Mouse (Mus musculus) gastrocnemius, adult 8-10 months (tissue): ENCODE data around the gene Sept9. TPM values are rescaled to one million over a fixed set of nuclear protein-coding genes. Genes with fewer than 3 reads are reported as not detected.

Experiments
- DNase-seq, 2 experiments: peaks; one replicate each; pipeline ENCODE4 v3.0.0; 2022; ENCODE audit warnings: low spot score in 2 of 2
- total RNA-seq, 4 experiments: library from RNA; stranded (reverse); gene quantifications; 2 replicates each; pipeline ENCODE4 v1.2.4; 2022

Gene Sept9
- total RNA-seq, 4 experiments from 2014 or later: 5.7 to 16.2 (median 12.4) TPM

DNA sequence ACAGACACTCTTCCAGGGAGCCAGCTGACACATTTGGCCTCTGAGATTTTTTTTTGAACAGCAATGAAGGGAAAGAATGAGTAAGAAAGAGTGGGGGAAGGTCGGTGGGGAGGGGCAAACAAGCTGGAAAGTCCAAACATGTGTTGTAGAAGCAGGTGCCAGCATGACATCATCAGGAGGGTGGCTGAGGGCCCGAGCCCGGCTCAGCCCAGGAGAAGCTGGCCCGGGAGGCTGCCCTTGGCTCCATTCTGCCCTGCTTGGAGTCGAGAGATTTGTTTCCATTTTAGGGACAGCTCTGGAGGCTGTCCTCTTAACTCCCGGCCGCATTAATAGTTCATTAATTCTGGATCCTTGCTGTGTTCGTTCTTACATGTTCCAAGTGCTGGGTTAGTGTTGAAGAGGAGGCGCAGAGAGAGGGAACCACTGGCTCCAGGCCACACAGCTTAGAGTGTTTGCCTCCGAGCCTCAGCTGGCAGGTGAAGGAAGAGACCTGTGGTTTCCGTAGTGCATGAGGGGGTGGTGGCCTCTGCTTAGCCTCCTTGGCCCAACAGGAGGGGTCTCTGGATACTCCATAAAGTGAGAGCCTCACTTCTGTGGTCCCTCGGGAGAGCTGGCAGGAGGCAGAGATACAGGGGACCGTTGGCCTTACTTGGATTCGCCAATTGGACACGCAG, 111.8 kb downstream of the Sept9 start:
- DNase-seq: peak; percentile 57 to 75

GRCm38 (mm10) chr11:117312028-117312901, 112.8 kb downstream of the Sept9 start:
- DNase-seq: peak; percentile 61 to 74

- DNase-seq: peak in 1 of 2 experiments; percentile 43
These were observed 113.5 kb downstream of the Sept9 start for GRCm38 (mm10) chr11:117312936-117313335.

GRCm38 (mm10) chr11:117313446-117313845, 114.0 kb downstream of the Sept9 start:
- no peak for DNase-seq

GRCm38 (mm10) chr11:117314026-117314425, 114.6 kb downstream of the Sept9 start:
- peak; percentile 61 to 68 for DNase-seq

DNA sequence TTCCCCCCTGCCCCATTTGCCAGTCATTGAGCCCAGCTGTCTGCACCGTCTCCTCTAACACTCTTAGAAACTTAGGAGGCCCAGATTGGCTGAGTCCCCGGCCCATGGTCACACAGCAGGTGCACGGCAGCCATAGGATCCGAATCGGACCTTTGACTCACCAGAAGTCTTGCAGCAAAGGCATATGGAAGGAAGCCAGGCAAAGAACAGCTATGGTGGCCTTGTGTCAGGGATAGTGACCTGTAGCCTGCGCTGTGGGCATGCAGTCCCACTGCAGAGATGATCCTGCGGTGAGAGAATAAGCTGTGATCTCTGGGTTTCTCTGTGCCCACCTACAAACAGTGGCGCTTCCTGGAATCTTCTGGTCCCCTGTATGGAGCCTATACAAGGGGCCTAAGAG, 115.1 kb downstream of the Sept9 start:
- no peak for DNase-seq

- no peak for DNase-seq
These were observed 115.8 kb downstream of the Sept9 start for GRCm38 (mm10) chr11:117315309-117315708.

DNA sequence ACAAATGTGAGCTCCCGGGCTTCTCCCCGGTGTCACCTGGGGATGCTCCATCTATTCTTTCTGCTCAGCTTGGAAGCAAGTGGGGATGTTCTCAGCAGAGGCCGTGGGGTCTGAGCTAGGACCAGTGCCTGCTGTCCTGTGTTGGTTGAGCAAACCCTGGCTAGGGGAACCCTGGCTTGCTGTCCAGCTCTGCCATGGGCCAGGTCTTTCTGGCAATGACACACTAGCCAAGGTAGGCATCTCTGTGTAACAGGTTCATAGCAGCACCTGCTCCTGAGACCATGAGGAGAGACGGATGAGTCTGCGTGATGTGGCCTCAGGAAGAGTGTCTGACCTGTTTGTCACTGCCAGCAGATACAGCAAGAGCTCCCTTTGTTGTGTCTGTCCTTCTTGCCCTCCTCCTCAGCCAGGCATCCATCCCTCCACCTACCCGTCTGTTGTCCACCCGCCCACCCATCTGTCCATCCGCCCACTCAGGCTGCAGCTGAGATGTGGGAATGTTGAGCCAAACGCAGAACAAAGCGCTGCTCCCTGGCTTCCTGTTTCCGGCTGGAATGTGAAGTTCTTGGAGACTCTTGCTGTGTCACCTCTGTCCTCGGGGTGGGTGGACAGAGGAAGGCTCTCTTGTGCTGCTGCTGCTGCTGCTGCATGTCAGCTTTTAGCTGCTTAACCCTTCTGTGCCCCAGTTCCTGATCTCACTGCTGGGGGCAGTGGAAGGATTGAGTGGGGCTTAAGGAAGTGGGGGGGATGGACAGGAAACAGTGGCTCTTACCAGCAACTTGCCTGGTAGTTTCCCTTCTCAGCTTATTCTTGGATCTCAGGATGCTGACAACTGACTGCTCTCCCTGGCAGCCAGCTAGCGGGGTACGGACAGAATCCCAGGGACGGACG, 117.2 kb downstream of the Sept9 start:
- no peak for DNase-seq

GRCm38 (mm10) chr11:117317429-117318101, 118.1 kb downstream of the Sept9 start:
- peak; percentile 24 to 43 for DNase-seq

- DNase-seq: no peak
These were observed 118.7 kb downstream of the Sept9 start for GRCm38 (mm10) chr11:117318202-117318601.

DNA sequence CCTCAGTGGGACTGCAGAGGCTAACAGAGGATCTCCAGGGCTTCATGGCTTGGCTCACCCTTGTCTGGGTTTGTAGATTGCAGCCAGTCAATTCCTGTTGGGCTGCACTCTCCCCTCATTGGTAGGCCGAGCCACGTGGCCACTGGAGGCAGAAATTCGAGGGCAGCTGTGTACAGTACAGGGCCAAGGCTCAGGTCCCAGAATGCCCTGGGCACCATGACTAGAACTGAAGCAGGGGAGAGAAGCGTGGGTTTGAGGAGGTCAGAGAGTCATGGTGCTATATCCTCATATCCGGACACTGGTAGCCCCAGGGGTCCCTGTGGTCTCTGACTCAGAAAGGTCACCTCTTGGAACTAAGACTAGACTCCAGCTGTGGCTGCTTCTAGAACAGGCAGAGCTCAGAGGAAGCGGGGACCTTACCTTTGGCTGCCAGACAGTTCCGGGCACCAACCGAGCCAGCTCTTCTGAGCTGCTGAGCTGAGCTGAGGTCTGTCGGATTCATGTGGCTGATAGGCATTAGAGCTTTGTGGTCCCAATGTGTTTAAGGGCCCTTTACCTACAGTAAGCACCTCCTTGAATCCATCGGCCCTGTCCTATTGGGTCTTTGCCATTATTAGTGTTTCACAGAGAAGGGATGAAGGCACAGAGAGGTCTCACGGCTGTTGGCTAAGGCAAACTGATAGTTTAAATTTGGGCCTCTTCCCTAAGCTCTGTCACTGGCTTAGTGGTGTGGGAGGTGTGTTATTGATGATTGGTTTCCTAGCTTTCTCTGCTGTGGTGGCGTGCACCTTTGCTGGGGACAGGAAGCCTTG, 119.5 kb downstream of the Sept9 start:
- DNase-seq: no peak

- no peak for DNase-seq
These were observed 120.3 kb downstream of the Sept9 start for GRCm38 (mm10) chr11:117319543-117320335.

- DNase-seq: no peak
These were observed 121.0 kb downstream of the Sept9 start for GRCm38 (mm10) chr11:117320482-117320881.

DNA sequence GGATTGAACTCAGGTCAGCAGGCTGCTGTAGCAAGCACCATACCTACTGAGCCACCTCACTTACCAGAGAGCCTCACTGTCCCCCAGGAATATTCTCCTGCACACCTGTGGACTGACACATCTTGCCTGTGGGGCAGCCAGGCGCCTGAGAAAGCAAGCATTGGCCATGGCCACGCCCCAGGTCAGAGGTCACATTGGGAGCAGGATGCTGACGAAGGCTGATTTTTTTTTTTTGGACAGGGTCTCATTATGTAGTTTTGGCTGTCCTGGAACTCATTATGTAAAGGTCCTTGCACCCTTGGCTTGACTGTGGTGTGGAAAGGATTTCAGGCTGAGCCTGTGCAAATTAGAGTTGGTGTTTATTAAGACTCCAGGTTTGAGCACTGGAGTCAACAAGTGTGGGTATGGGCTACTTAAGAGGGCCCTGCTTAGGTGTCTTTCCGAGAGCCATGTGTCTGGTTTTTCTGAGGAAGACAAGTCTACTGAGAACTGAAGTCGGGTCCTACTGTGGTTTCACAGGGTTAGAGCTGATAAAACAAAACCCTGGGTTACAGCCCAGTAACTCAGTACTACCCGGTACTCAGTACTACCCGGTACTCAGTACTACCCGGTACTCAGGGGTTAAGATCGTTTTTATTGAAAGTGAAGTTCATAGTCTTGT, 122.0 kb downstream of the Sept9 start:
- no peak for DNase-seq

GRCm38 (mm10) chr11:117322311-117322710, 122.8 kb downstream of the Sept9 start:
- no peak for DNase-seq

GRCm38 (mm10) chr11:117322730-117323579, 123.5 kb downstream of the Sept9 start:
- DNase-seq: no peak

GRCm38 (mm10) chr11:117323976-117324574, 124.6 kb downstream of the Sept9 start:
- DNase-seq: no peak
